Mouse (Mus musculus) liver, embryonic 14.5 days (tissue): ENCODE data around the gene Cenpj. TPM values are rescaled to one million over a fixed set of nuclear protein-coding genes. Genes with fewer than 3 reads are reported as not detected.

Experiments
- ATAC-seq: fragments of 200-750 bp; cut with Nextera tagmentation; 2 replicates; pipeline ENCODE4 v1.8.0; 2017; ENCODE audit warnings: moderate number of reproducible peaks, mild to moderate bottlenecking, moderate library complexity; ENCODE audit not compliant: insufficient read depth
- DNase-seq, 3 experiments: peaks; one replicate each; pipeline ENCODE4 v3.0.0-alpha.2; 2012 to 2013; ENCODE audit warnings: low read depth in 3 of 3, low spot score in 3 of 3
- H3K27ac ChIP-seq: fragments of 300-500 bp; sonication (generic); 2 replicates; pipeline ENCODE4 v1.5.1; 2014; ENCODE audit warnings: moderate library complexity, mild to moderate bottlenecking, control low read depth, inconsistent platforms
- H3K27me3 ChIP-seq: fragments of 300-500 bp; sonication (generic); 2 replicates; pipeline ENCODE4 v1.6.1; 2014; ENCODE audit warnings: mild to moderate bottlenecking, low read length, moderate library complexity; ENCODE audit not compliant: control insufficient read depth, insufficient read depth
- H3K36me3 ChIP-seq: fragments of 300-500 bp; sonication (generic); replicated peaks from 2 replicates; pipeline ENCODE4 v1.6.1; 2014; ENCODE audit warnings: low read depth; ENCODE audit not compliant: control insufficient read depth, insufficient read depth
- H3K4me1 ChIP-seq, 2 experiments: fragments of 200-500 bp in 1 of 2; fragments of 300-500 bp in 1 of 2; sonication (generic) in 1 of 2; replicated peaks; 2 replicates each; pipeline ENCODE4 v1.6.1; 2012 to 2014; ENCODE audit warnings: antibody characterized with exemption in 1 of 2, inconsistent platforms in 1 of 2, low read length in 1 of 2; ENCODE audit not compliant: control insufficient read depth in 2 of 2, insufficient read depth in 2 of 2
- H3K4me2 ChIP-seq: fragments of 300-500 bp; sonication (generic); 2 replicates; pipeline ENCODE4 v1.6.1; 2014; ENCODE audit warnings: low read depth, mild to moderate bottlenecking, control low read depth, moderate library complexity
- H3K4me3 ChIP-seq, 2 experiments: fragments of 200-500 bp in 1 of 2; fragments of 300-500 bp in 1 of 2; sonication (generic) in 1 of 2; 2 replicates each; pipeline ENCODE4 v1.5.1; 2012 to 2014; ENCODE audit warnings: low read depth in 2 of 2, low read length in 2 of 2, mild to moderate bottlenecking in 2 of 2, control low read depth in 1 of 2, inconsistent platforms in 1 of 2, moderate library complexity in 1 of 2; ENCODE audit not compliant: insufficient read depth in 1 of 2
- H3K9ac ChIP-seq: fragments of 300-500 bp; sonication (generic); replicated peaks from 2 replicates; pipeline ENCODE4 v1.6.1; 2014; ENCODE audit warnings: mild to moderate bottlenecking, control low read depth, moderate library complexity
- H3K9me3 ChIP-seq: fragments of 300-500 bp; sonication (generic); 2 replicates; pipeline ENCODE4 v1.6.1; 2016; ENCODE audit warnings: low read length, mixed read lengths; ENCODE audit not compliant: control insufficient read depth
- CTCF ChIP-seq: IDR thresholded peaks from 2 replicates; pipeline ENCODE4 v1.5.1; 2016; ENCODE audit warnings: antibody characterized with exemption, low read depth, control low read depth
- EP300 ChIP-seq: IDR thresholded peaks from 2 replicates; pipeline ENCODE4 v1.6.1; 2016; ENCODE audit warnings: antibody characterized with exemption, low read depth
- WGBS: fragments of 180-500 bp; shearing (Covaris S2); extraction: QIAGEN DNeasy Blood & Tissue Kit; methylation state at CpG from one replicate; pipeline ENCODE4 v1.1.7; 2014; ENCODE audit not compliant: insufficient replicate concordance; 5-methylcytosine and 5-hydroxymethylcytosine counted together
- polyA plus RNA-seq, 2 experiments: library from polyadenylated mRNA; depleted of rRNA in 1 of 2; stranded (reverse) in 1 of 2; unstranded in 1 of 2; fragments of >200 nt; fragmentation: Nextera tagmentation in 1 of 2; extraction: Ambion mirVana in 1 of 2; gene quantifications; 2 replicates each; pipeline versions ENCODE4 v1.2.1 to v1.2.3; 2012 to 2014

The Cenpj gene
- polyA plus RNA-seq, 2 experiments = 4.0 to 4.2 TPM

DNA sequence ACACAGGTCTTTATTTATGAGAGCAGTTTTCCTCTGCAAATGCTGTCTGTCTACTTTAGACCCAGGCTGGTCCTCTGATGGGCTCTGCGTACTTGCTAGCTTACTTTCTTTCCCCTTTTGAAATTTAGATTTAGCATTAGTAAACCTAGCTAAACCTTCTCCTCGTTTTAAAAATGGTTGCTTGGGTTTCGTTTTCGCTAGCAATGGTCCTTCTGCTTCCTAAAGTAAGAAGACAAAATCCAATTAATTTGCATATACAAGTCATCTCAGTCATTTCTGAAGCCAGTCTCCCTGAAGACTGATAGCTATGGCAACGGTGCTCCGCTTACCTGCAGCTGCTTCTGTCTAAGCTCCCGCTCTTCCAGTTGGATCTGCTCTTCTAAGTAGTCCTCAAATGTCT is 21.9 kb downstream of the Cenpj start:
- H3K27me3 ChIP-seq = no peaks in the 10 kb centered on the region
- no peaks in the 10 kb centered on the region for H3K9me3 ChIP-seq
- no peak for DNase-seq
- H3K4me2 ChIP-seq = no peak overlapping the region
- no peak overlapping the region for H3K4me3 ChIP-seq
- H3K36me3 ChIP-seq = peaks cover 11% of the 10 kb centered on the region
- no peak overlapping the region for H3K9ac ChIP-seq
- no peak overlapping the region for H3K27ac ChIP-seq
- H3K4me1 ChIP-seq = no peaks in the 10 kb centered on the region
- 79% methylated on average over 7 of the region's 7 CpGs for WGBS
- ATAC-seq = no peak
- TF ChIP-seq CTCF = no peak

DNA sequence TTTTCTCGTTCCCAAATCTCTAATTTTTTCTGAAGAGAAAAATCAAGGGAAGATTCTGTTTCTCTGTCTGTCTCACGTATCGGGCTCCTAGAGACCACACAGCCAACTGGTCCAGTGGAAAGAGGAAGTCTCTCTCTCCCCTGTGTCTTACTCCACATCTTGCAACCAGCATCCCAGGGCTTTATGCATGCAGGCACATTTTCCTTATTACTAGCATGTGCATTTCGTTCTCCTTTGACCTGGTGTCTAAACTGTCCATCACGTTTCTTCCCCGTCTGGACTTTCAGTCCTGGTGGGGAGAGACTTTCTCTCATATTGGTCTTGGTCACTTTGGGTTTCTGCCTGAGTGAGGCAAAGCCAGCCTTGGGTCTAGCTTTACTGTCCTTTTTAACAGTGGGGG is 22.3 kb downstream of the Cenpj start:
- ATAC-seq (no peak), DNase-seq (no peak)
- TF ChIP-seq CTCF (no peak), EP300 (no peak)
- no peak overlapping the region for H3K9ac ChIP-seq
- H3K4me3 ChIP-seq = no peak overlapping the region
- H3K9me3 ChIP-seq = no peaks in the 10 kb centered on the region
- WGBS = 73% methylated on average over 6 of the region's 6 CpGs
- H3K4me2 ChIP-seq = no peak overlapping the region
- H3K27ac ChIP-seq = no peak overlapping the region
- peaks cover 11% of the 10 kb centered on the region for H3K36me3 ChIP-seq
- no peaks in the 10 kb centered on the region for H3K4me1 ChIP-seq
- no peaks in the 10 kb centered on the region for H3K27me3 ChIP-seq

DNA sequence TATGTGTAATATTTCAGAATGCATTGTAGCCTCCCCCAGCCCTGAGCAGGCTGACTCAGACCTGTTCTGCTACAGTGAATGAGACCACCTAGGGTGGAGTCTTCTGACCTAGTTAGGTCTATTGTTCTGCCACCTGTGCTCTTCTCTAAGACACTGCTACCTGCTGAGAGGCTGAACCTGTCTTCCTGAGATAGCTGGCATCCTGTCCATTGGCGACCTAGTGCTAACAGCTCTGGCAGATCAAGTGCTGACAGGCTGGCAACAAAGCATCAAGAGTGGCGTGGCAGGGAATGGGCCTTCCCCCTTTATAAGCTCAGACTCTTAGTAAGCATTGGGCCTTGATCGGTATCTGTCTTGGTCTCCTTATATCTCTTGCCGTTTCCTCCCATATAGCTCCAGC is 24.3 kb downstream of the Cenpj start:
- H3K9me3 ChIP-seq = no peaks in the 10 kb centered on the region

DNA sequence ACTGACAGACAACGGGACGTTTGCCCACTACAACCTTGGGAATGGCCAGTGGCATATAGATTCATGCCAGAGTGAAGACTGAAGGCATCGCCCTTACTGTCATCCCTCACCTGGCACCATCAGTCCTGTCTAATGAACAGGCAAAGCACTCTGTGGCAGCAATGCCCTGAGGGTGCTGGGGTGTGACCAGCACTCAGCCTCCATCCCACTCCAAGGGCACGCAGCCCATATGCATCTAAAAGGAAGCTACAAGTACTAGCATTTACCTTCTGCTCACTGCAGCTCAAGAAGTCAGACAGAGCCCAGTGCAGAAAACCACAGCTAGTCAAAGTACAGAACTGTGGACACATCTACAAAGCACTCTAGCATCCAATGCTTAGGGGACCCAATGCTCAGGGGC is 29.7 kb downstream of the Cenpj start:
- ATAC-seq (no peak), DNase-seq (no peak)
- Histone ChIP-seq H3K27ac (no peak overlapping the region), H3K9me3 (no peaks in the 10 kb centered on the region), H3K9ac (no peak overlapping the region), H3K4me1 (no peaks in the 10 kb centered on the region), H3K36me3 (no peaks in the 10 kb centered on the region; the same call in 1 of the 2 replicates), H3K27me3 (no peaks in the 10 kb centered on the region), H3K4me2 (no peak overlapping the region), H3K4me3 (no peak overlapping the region)
- TF ChIP-seq CTCF (no peak), EP300 (no peak)
- WGBS = 79% methylated on average over 4 of the region's 4 CpGs

More for the DNA sequence above, 24.3 kb downstream of the Cenpj start:
- H3K4me1 ChIP-seq = no peaks in the 10 kb centered on the region
- ATAC-seq = no peak
- no peak for DNase-seq
- no peak overlapping the region for H3K9ac ChIP-seq
- no peak overlapping the region for H3K27ac ChIP-seq
- H3K36me3 ChIP-seq = peaks cover 9% of the 10 kb centered on the region
- 74% methylated on average over 4 of the region's 4 CpGs for WGBS
- TF ChIP-seq EP300 (no peak), CTCF (no peak)
- H3K4me3 ChIP-seq = no peak overlapping the region
- no peak overlapping the region for H3K4me2 ChIP-seq
- no peaks in the 10 kb centered on the region for H3K27me3 ChIP-seq

DNA sequence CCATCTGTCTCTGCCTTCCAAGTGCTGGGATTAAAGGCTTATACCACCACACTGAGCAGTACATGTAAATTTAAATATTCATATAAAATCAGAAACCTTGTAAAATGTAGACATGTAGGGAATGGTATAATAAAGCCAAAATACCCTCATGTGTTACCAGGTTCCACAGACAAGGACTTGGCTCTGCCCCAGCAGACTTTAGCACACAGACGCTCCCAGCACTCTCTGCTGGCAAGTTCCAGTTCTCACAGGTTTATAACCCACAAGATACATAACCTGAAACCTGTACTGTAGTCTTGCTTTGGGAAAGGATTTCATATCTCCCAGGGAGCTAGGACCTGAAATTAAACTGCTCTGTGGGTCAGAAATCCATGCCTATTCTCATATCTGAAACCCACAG is 30.3 kb downstream of the Cenpj start:
- Histone ChIP-seq H3K4me1 (no peaks in the 10 kb centered on the region), H3K27me3 (no peaks in the 10 kb centered on the region), H3K9me3 (no peaks in the 10 kb centered on the region), H3K36me3 (no peaks in the 10 kb centered on the region; the same call in 1 of the 2 replicates), H3K9ac (no peak overlapping the region), H3K4me2 (no peak overlapping the region), H3K4me3 (no peak overlapping the region), H3K27ac (no peak overlapping the region)
- WGBS = 86% methylated on average over 1 of the region's 1 CpGs
- TF ChIP-seq CTCF (no peak), EP300 (no peak)
- DNase-seq (no peak), ATAC-seq (no peak)

DNA sequence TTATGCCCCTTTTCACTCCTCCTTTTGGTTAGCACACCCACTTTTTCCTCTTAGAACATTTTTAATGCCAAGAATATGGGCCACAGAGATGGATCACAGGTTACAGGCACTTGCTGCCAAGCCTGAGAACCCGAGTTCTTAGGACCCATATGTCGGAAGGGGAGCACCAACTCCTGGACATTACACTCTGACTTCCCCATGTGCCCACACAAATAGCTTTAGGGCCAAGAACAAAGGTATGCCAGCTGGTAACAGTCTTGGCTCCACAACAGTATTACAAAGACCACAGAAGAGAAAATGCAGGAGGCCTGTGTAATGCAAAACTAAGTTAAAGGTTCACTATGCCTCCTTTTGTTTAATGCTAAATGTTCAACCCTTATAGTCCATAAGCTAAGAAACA is 44.4 kb downstream of the Cenpj start:
- no peak overlapping the region for H3K4me3 ChIP-seq
- H3K27me3 ChIP-seq = no peaks in the 10 kb centered on the region
- ATAC-seq = no peak
- no peak overlapping the region for H3K9ac ChIP-seq
- DNase-seq = no peak
- peaks cover 7% of the 10 kb centered on the region for H3K36me3 ChIP-seq
- 53% methylated on average over 2 of the region's 2 CpGs for WGBS
- no peak overlapping the region for H3K27ac ChIP-seq
- H3K4me2 ChIP-seq = no peak overlapping the region
- H3K4me1 ChIP-seq = no peaks in the 10 kb centered on the region
- no peaks in the 10 kb centered on the region for H3K9me3 ChIP-seq
- no peak for TF ChIP-seq CTCF
- no peak for TF ChIP-seq EP300
